In the genomic region with DNA sequence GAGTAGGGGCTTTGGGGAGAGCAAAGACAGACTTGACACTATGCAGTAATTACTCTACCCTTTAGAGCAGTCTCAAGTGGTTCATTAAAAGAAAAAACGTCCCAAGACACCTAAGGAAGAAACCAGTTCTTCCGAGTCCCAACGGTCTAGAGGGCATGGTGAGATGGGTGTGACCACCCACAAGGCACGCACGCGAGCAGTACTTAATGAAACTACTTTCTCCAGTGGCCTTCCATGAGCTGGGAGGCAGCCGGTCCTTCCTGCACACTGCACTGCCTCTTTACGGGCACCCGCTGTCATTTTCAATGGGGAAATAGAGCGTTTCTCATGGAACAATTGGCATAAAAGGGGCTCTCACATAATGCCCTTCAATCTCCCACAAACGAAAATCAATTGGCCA, we compare ENCODE assay signal across 21 mouse cellular contexts.
DNase-seq lines count a peak whose midpoint lies in the region; ATAC-seq and TF ChIP-seq lines count a peak whose summit lies in the region.
"Had no signal": no experiment of that assay in that cellular context is flagged by ENCODE, and none has a peak within 500 bp of the region (broad histone marks: within the 10 kb centered on the region; RNA-seq: fewer than 3 reads in every experiment).

No protein-coding gene starts in this region.

- peaks cover 54% of the 10 kb centered on the region for H3K4me1 ChIP-seq in forebrain, embryonic 10.5 days
- H3K4me1 ChIP-seq in forebrain, embryonic 16.5 days (replicated peaks; ENCODE audit: control insufficient read depth, insufficient read depth, low read length): peaks cover 21% of the 10 kb centered on the region
- peaks cover 24% of the 10 kb centered on the region for H3K4me1 ChIP-seq in heart, embryonic 11.5 days (ENCODE audit: control insufficient read depth, insufficient read depth, low read length)
- peaks cover 34% of the 10 kb centered on the region for H3K4me1 ChIP-seq in heart, postnatal 0 days (ENCODE audit: control insufficient read depth, insufficient read depth)
- H3K4me1 ChIP-seq in neural tube, embryonic 13.5 days (replicated peaks): peaks cover 38% of the 10 kb centered on the region
- H3K4me1 ChIP-seq: liver, embryonic 13.5 days had no signal

- no peak for TF ChIP-seq CTCF in heart, postnatal 0 days (IDR thresholded peaks at IDR 0.05; ENCODE audit: low read depth)

- WGBS in forebrain, embryonic 10.5 days: 64% methylated on average over 11 of the region's 11 CpGs
- 22% methylated on average over 11 of the region's 11 CpGs for WGBS in forebrain, embryonic 16.5 days
- 91% methylated on average over 11 of the region's 11 CpGs for WGBS in heart, embryonic 11.5 days (ENCODE audit: insufficient replicate concordance)
- WGBS in heart, postnatal 0 days: 87% methylated on average over 11 of the region's 11 CpGs
- WGBS in neural tube, embryonic 13.5 days: 69% methylated on average over 11 of the region's 11 CpGs

- H3K9me3 ChIP-seq in forebrain, embryonic 10.5 days: no peaks in the 10 kb centered on the region
- H3K9me3 ChIP-seq in forebrain, embryonic 16.5 days (ENCODE audit: control insufficient read depth, low read length): no peaks in the 10 kb centered on the region
- no peaks in the 10 kb centered on the region for H3K9me3 ChIP-seq in heart, embryonic 11.5 days (replicated peaks; ENCODE audit: control insufficient read depth, low read length)
- no peaks in the 10 kb centered on the region for H3K9me3 ChIP-seq in heart, postnatal 0 days (replicated peaks; ENCODE audit: control insufficient read depth, low read length)
- peaks cover 3% of the 10 kb centered on the region; the same call in 1 of the 2 replicates for H3K9me3 ChIP-seq in neural tube, embryonic 13.5 days
- H3K9me3 ChIP-seq: embryonic facial prominence, embryonic 10.5 days; hindbrain, embryonic 12.5 days; liver, embryonic 13.5 days; neural tube, embryonic 12.5 days had no signal

- no peak for ATAC-seq in forebrain, embryonic 16.5 days
- no peak for ATAC-seq in heart, embryonic 11.5 days (replicated peaks; ENCODE audit: insufficient number of reproducible peaks, low FRiP score, low TSS enrichment)
- ATAC-seq in heart, postnatal 0 days (ENCODE audit: insufficient read depth, low read depth): no peak
- ATAC-seq in neural tube, embryonic 13.5 days (ENCODE audit: low read depth): no peak
- ATAC-seq: activated CD4-positive, CD25-positive, alpha-beta regulatory T cell, adult 4 months; inflammation-experienced regulatory T-cells, adult 6 months had no signal

- DNase-seq in forebrain, embryonic 10.5 days (ENCODE audit: extremely low spot score, low spot score): no peak
- DNase-seq in heart, adult 9 months (ENCODE audit: low spot score in 2 of 2): no peak
- no peak for DNase-seq in heart, postnatal 0 days (ENCODE audit: low spot score)
- no peak for DNase-seq in heart, adult 8-10 months (ENCODE audit: low spot score)
- no peak for DNase-seq in neural tube, embryonic 10.5 days (ENCODE audit: extremely low spot score, low spot score)
- DNase-seq: cerebellum, adult 11-12 months; cerebellum, postnatal 10 days; liver, embryonic 13.5 days; retina, postnatal 1 day; right cerebral cortex, postnatal 25 days; spleen, adult 18-20 months; thymus, postnatal 14 days had no signal

- H3K27me3 ChIP-seq in forebrain, embryonic 10.5 days (ENCODE audit: poor library complexity, severe bottlenecking): no peaks in the 10 kb centered on the region
- no peaks in the 10 kb centered on the region for H3K27me3 ChIP-seq in forebrain, embryonic 16.5 days (replicated peaks; ENCODE audit: control insufficient read depth, insufficient read depth, low read length)
- no peaks in the 10 kb centered on the region for H3K27me3 ChIP-seq in heart, embryonic 11.5 days (ENCODE audit: control insufficient read depth, insufficient read depth, low read length)
- no peaks in the 10 kb centered on the region for H3K27me3 ChIP-seq in heart, postnatal 0 days (ENCODE audit: control insufficient read depth, insufficient read depth, low read length)
- no peaks in the 10 kb centered on the region for H3K27me3 ChIP-seq in neural tube, embryonic 13.5 days
- H3K27me3 ChIP-seq: hindbrain, embryonic 12.5 days; liver, embryonic 13.5 days; neural tube, embryonic 12.5 days had no signal

- H3K9ac ChIP-seq in forebrain, embryonic 16.5 days (replicated peaks; ENCODE audit: low read depth, low read length): no peak overlapping the region
- no peak overlapping the region for H3K9ac ChIP-seq in heart, embryonic 11.5 days (ENCODE audit: low read depth, low read length)
- no peak overlapping the region; the same call in 1 of the 2 replicates for H3K9ac ChIP-seq in heart, postnatal 0 days (replicated peaks; ENCODE audit: low read depth, low read length)
- no peak overlapping the region for H3K9ac ChIP-seq in neural tube, embryonic 13.5 days
- H3K9ac ChIP-seq: hindbrain, embryonic 12.5 days; liver, embryonic 13.5 days; neural tube, embryonic 12.5 days had no signal

- H3K4me3 ChIP-seq in forebrain, embryonic 10.5 days: no peak overlapping the region
- no peak overlapping the region for H3K4me3 ChIP-seq in forebrain, embryonic 16.5 days (replicated peaks; ENCODE audit: low read length)
- H3K4me3 ChIP-seq in heart, embryonic 11.5 days (ENCODE audit: low read depth, low read length): no peak overlapping the region
- H3K4me3 ChIP-seq in heart, postnatal 0 days (ENCODE audit: low read depth, low read length): no peak overlapping the region
- no peak overlapping the region for H3K4me3 ChIP-seq in neural tube, embryonic 13.5 days
- H3K4me3 ChIP-seq: embryonic facial prominence, embryonic 10.5 days; hindbrain, embryonic 12.5 days; left cerebral cortex, adult 2 months; liver, embryonic 13.5 days; neural tube, embryonic 12.5 days had no signal

- H3K4me2 ChIP-seq in forebrain, embryonic 16.5 days (ENCODE audit: low read length): no peak overlapping the region
- no peak overlapping the region for H3K4me2 ChIP-seq in heart, embryonic 11.5 days
- no peak overlapping the region for H3K4me2 ChIP-seq in heart, postnatal 0 days (ENCODE audit: low read depth, low read length)
- H3K4me2 ChIP-seq in neural tube, embryonic 13.5 days: no peak overlapping the region
- H3K4me2 ChIP-seq: hindbrain, embryonic 12.5 days; liver, embryonic 13.5 days; neural tube, embryonic 12.5 days had no signal

- TF ChIP-seq EP300 in heart, postnatal 0 days (IDR thresholded peaks at IDR 0.05; ENCODE audit: low read depth): 0 out of 2 replicates have a peak, but pooled peaks have one; percentile 3

- H3K36me3 ChIP-seq in forebrain, embryonic 10.5 days (replicated peaks): 0 out of 2 replicates have a peak, but pooled peaks cover 10% of the 10 kb centered on the region
- H3K36me3 ChIP-seq in forebrain, embryonic 16.5 days (ENCODE audit: control insufficient read depth, insufficient read depth): no peaks in the 10 kb centered on the region
- no peaks in the 10 kb centered on the region for H3K36me3 ChIP-seq in heart, embryonic 11.5 days (ENCODE audit: control insufficient read depth, insufficient read depth, low read length)
- H3K36me3 ChIP-seq in heart, postnatal 0 days (replicated peaks; ENCODE audit: control insufficient read depth, insufficient read depth, low read length): no peaks in the 10 kb centered on the region
- no peaks in the 10 kb centered on the region for H3K36me3 ChIP-seq in neural tube, embryonic 13.5 days
- H3K36me3 ChIP-seq: embryonic facial prominence, embryonic 10.5 days; hindbrain, embryonic 12.5 days; liver, embryonic 13.5 days; neural tube, embryonic 12.5 days had no signal

- H3K27ac ChIP-seq in forebrain, embryonic 10.5 days: peak overlapping the region; percentile 17; the same call in 1 of the 2 replicates
- H3K27ac ChIP-seq in forebrain, embryonic 16.5 days (ENCODE audit: low read length): no peak overlapping the region
- H3K27ac ChIP-seq in heart, embryonic 11.5 days (ENCODE audit: low read depth, low read length): peak overlapping the region; percentile 47; the same call in 1 of the 2 replicates
- H3K27ac ChIP-seq in heart, postnatal 0 days (ENCODE audit: low read depth): peak overlapping the region; percentile 40; the same call in 1 of the 2 replicates
- peak overlapping the region; percentile 46; the same call in 1 of the 2 replicates for H3K27ac ChIP-seq in neural tube, embryonic 13.5 days (replicated peaks)
- H3K27ac ChIP-seq: embryonic facial prominence, embryonic 10.5 days; hindbrain, embryonic 12.5 days; left cerebral cortex, adult 2 months; liver, embryonic 13.5 days; neural tube, embryonic 12.5 days had no signal
